Mouse (Mus musculus): Measurements from ENCODE around the gene Bach2.

The Bach2 gene

DNA sequence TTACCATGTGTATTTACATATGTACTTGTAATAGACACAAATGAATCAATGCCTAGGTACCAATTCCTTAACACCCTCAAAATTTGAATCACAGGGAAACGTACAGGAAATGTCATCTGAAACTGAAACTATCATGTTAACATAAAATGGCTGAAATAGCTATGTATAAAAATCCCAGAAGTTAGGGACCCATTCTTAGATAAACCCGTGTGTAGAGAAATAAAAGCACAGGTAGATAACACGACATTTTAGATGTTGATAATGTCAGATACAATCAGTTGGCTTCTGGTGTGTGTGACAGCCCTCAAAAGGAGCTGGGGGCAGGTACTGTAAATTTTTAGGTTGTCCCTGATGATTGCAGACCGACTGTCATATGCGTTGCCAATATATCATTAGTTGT, 96.2 kb downstream of the Bach2 start:
- no peak for DNase-seq

GRCm38 (mm10) chr4:32335659-32336058, 97.1 kb downstream of the Bach2 start:
- DNase-seq = no peak

DNA sequence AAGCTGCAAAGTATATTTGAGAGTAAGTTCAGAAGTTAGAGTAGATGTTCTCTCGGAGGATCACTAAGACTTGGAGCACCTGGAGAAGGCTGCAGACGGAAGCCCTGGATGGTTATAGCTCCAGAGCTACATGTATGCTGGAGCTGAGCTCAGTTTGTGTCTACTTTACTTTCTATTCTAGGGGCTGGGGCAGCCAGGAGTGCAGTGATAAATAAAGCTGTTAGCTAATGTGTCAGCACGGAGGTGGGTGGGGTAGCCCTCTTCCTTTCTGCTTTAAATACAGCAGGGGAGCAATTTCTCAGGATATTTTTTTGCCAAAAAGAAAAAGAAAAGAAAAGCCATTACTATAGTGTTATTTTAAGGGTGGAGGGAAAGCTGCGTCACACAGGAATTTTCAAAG, 98.0 kb downstream of the Bach2 start:
- no peak for DNase-seq

- DNase-seq = peak; percentile 88
Observed at GRCm38 (mm10) chr4:32337638-32338037, 99.0 kb downstream of the Bach2 start.

DNA sequence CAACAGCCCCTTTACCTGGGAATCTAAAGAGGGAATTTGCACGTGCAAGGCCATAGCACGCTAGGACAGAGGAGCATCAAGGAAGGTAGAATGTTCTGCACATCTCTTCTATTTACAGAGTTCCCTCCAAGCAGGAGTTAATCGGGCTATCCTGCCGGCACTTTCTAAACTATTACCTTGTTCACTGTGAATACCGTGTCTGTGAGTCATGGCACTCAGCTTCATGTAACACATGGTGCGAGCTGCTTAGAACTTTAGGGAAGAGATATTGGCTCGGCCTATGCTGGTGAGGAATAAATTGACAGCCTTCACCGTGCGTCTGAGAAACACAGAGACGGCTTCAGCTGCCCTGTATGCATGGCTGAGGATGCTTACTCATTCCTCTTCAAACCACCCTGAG, 99.8 kb downstream of the Bach2 start:
- DNase-seq = no peak

GRCm38 (mm10) chr4:32340844-32341243, 102.2 kb downstream of the Bach2 start:
- no peak for DNase-seq

- no peak for DNase-seq
Observed at GRCm38 (mm10) chr4:32342269-32342668, 103.7 kb downstream of the Bach2 start.

DNA sequence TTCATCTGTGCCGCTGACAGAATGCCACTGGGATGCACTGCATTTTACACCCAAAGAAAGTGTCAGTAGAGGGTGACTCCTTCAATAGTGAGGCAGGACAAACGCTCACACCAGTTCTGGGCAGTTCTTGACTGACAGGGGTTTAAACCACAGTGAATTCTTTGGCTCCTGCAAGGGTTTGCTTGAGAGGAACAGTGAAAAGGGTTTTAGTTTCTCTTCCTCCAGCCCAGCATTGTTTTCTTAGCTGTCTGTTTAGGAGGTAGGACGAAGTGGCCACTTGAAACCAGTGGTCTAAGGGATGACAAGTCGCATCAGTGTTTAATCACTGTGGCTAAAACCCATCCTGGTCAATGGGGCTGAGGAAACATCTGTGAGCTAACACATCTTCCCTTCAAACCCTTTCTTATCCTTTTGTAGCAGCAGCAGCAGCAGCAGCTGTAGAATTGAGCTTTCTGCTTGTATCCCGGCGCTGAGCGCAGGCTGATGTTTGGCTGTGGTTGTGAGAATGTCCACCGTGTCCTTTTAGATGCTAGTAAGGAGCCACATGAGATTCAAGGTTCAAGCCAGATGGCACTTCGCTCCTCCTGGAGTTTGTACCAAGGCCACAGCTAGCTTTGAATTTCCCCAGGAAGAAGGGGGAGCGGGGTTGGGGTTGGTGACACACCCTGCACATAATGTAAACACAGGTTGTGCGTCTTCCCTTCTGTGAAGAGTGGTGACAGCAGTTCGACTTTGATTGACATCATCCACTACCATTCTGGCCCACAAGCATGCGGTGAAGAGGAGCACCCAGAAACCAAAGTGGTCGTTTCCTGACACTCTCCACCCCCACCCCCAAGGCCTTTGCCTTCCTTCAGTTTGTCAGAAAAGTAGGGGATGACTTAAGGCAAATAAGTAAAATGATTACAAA, 104.9 kb downstream of the Bach2 start:
- no peak for DNase-seq

DNA sequence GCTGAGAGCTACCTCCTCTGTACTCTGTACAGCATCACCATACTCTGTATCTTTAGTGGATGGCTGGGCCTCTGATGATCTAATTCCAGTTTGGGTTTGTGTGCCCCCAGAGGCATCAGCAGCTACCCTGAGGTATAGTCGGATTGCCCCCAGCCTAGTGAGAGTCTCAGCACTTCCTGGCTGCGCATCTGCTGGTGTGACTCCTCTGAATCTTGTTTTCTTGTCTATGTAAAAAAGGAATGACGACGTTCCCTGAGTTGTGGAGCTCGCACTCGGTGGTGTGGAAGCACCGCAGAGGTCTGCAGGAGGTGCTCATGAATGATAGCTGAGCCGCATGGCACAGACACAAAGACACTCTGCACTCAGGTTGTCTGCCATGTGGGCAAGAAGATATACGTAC, 105.7 kb downstream of the Bach2 start:
- DNase-seq = no peak

- no peak for DNase-seq
Observed at GRCm38 (mm10) chr4:32347202-32347601, 108.6 kb downstream of the Bach2 start.

DNA sequence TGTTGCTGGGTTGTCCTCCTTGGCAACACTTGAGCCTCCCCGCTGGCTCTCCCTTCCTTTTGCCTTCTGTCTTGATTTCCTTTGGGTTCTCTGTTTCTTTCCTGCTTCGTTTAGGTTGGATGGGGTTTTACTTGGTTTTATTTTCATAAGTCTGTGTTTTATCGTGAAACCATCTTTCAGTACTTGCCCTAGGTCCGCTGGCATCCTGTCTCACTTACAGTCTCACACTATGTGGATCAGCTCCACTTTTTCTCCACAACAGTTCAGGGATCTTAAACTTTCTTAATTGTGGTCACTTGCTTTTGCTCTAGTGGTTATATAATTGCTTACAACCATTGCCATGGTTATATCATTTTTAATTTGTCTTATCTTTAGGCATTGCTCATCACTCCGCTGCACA, 109.1 kb downstream of the Bach2 start:
- no peak for DNase-seq

- DNase-seq = no peak
Observed at GRCm38 (mm10) chr4:32349361-32349760, 110.8 kb downstream of the Bach2 start.

- DNase-seq = no peak
Observed at GRCm38 (mm10) chr4:32351236-32351635, 112.6 kb downstream of the Bach2 start.

DNA sequence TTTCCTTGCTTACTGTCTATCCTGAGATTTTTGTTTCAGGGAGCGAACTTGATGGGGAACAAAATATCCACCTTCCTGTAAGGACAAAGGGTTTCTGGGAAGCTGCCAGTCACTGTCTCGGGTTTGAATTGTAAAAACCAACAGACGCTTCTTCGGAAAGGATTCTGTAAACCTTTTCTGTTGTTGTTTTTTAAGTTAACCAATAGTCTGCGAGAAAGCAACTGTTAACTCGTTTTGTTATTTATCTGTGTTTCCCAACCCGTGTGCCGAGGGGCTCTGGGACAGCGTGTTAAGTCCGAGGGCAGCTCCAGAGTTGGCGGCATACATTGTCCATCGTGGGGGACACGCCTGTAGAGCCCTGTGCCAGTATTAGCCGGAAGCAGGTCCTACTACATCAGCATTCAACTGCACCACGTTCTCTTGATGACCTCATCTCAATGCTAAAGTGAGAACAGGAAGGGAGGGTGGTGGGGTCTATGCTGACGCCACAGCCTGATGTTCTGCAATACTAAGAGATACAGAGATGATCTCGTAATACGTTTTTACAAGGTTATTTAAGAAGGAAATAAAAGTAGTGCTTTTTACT, 113.2 kb downstream of the Bach2 start:
- no peak for DNase-seq

GRCm38 (mm10) chr4:32352442-32352841, 113.8 kb downstream of the Bach2 start:
- DNase-seq = no peak

GRCm38 (mm10) chr4:32352842-32353241, 114.2 kb downstream of the Bach2 start:
- DNase-seq = no peak

DNA sequence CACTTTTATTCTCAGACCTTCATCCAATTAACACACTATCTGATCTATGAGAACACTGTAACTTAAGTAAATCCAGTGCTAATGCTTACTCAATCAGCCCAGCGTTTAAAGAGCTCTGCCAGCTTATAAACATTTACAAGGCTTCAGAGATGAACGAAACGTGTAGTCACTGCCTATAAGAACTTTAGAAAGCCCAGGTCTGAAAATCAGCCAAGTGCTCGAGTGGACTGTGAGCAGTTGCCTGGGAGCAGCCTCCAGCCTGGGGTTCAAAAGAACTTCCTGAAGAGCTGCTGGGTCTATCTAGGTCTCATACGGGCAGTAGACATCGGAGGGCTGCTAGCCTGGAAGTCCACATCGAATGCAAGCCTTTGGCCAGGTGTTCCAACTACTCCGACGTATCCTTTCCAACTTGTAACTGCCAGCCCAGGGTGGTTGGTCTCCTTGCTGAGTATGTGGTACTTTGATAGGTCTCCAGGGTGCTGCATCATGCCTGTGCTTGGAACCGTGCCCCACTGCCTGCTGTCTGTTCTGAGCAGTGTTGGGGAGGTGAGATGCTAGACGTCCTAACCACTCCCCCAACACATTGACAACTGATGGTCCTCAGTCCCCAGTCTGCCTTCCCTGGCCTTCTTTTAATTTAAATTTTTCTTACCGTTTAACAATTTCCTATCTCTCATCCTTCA, 117.5 kb downstream of the Bach2 start:
- DNase-seq = no peak

GRCm38 (mm10) chr4:32357996-32358600, 119.5 kb downstream of the Bach2 start:
- no peak for DNase-seq

- DNase-seq = no peak
Observed at GRCm38 (mm10) chr4:32358602-32359464, 120.2 kb downstream of the Bach2 start.

DNA sequence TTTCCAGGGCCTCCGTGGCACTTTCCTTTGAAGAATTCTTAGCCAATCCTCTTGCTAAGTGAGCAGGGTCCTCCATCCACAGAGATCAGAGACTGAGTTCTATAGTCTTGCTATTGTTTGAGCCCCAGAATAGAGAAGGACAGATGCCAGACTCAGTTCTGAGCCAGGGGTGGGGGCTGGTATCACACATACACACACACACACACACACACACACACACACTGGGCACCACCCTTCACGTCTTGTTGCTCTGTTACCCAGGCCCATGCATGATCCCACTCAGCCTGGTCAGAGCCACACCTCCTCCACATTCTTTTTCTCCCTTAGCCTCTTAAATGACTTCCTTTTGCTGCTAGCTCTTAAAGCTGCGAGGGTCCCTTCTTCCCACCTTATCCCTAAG, 121.0 kb downstream of the Bach2 start:
- no peak for DNase-seq

DNA sequence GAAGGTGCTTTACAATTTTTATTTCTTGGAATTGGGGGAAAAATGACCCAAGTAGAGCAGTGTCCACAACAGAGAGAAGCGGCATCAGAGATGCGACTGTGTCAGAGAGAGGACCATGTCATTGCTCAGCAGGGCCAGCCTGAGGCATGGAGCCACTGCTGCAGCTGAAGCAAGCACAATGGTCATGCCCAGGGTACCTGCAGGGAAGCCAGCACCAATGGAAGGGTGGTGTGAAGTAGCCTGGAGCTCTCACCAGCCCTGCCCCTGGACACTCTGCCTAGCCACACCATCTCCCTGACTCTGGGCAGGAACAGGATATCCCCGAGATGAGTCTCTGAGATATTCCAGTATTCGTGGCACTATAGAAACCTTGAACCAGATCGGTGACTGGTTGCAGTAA, 121.9 kb downstream of the Bach2 start:
- no peak for DNase-seq

DNA sequence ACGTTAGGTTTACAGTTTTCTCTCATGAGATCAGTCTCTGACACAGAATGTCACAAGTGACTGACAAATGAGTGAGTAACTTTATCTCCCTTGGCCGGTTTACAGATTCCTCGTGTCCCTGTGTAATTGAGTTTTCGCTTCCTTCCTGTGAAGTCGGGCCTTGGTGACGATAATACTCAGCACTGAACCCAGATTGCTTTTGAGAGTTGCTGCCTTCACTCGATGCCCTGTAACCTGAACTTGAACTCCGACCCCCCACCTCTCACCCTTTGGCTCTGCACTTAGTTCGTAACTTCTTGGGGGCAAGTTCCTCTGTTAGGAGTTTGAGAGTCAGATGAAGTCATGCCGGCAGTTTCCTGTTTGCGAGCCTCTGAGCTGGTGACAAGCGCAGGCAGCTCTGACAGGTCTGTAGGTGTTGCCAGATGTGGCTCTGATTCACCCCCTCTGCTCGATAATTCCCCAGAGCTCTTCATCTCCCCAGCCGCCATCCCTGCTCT, 124.9 kb downstream of the Bach2 start:
- DNase-seq = peak; percentile 45
